Mouse (Mus musculus) erythroblast, embryonic 14.5 days (primary cell): ENCODE results near the gene Limk1.

Experiments used
- GATA1 ChIP-seq: IDR thresholded peaks from 2 replicates; pipeline ENCODE4 v1.6.1; 2012; ENCODE audit warnings: low read length, inconsistent platforms, mixed read lengths
- TAL1 ChIP-seq: IDR thresholded peaks from 3 replicates; pipeline ENCODE4 v1.6.1; 2012; ENCODE audit warnings: low read length, inconsistent platforms, mixed read lengths

GRCm38 (mm10) chr5:134672611-134673010 is 15.8 kb downstream of the Limk1 start:
- TF ChIP-seq TAL1: no peak
- TF ChIP-seq GATA1: no peak
